Mouse (Mus musculus) forebrain, embryonic 11.5 days (tissue): ENCODE results near the gene Vmn1r233. TPM values are rescaled to one million over a fixed set of nuclear protein-coding genes. Genes with fewer than 3 reads are reported as not detected.

ENCODE experiments used
- ATAC-seq: fragments of 200-750 bp; cut with Nextera tagmentation; replicated peaks from 2 replicates; pipeline ENCODE4 v1.8.0; 2017; ENCODE audit warnings: moderate TSS enrichment; ENCODE audit not compliant: low FRiP score
- DNase-seq: peaks from one replicate; pipeline ENCODE4 v3.0.0-alpha.2; 2017; ENCODE audit warnings: low spot score
- H3K27ac ChIP-seq: fragments of 300-500 bp; sonication (generic); 2 replicates; pipeline ENCODE4 v1.5.1; 2014; ENCODE audit warnings: low read depth, low read length
- H3K27me3 ChIP-seq: fragments of 300-500 bp; sonication (generic); 2 replicates; pipeline ENCODE4 v1.6.1; 2014; ENCODE audit warnings: mild to moderate bottlenecking, low read length, mixed read lengths; ENCODE audit not compliant: control insufficient read depth, insufficient read depth
- H3K36me3 ChIP-seq: fragments of 300-500 bp; sonication (generic); 2 replicates; pipeline ENCODE4 v1.6.1; 2014; ENCODE audit warnings: mild to moderate bottlenecking, low read length, moderate library complexity, mixed read lengths; ENCODE audit not compliant: control insufficient read depth, insufficient read depth
- H3K4me1 ChIP-seq: fragments of 300-500 bp; sonication (generic); replicated peaks from 2 replicates; pipeline ENCODE4 v1.6.1; 2014; ENCODE audit warnings: low read length, mixed read lengths; ENCODE audit not compliant: control insufficient read depth, insufficient read depth
- H3K4me2 ChIP-seq: fragments of 300-500 bp; sonication (generic); 2 replicates; pipeline ENCODE4 v1.6.1; 2014; ENCODE audit warnings: low read depth, mild to moderate bottlenecking, low read length, moderate library complexity, mixed read lengths; ENCODE audit not compliant: severe bottlenecking
- H3K4me3 ChIP-seq: fragments of 300-500 bp; sonication (generic); 2 replicates; pipeline ENCODE4 v1.5.1; 2014; ENCODE audit warnings: low read depth, low read length
- H3K9ac ChIP-seq: fragments of 300-500 bp; sonication (generic); 2 replicates; pipeline ENCODE4 v1.6.1; 2014; ENCODE audit warnings: low read length
- H3K9me3 ChIP-seq: fragments of 300-500 bp; sonication (generic); 2 replicates; pipeline ENCODE4 v1.6.1; 2016; ENCODE audit warnings: low read length, mixed read lengths; ENCODE audit not compliant: control insufficient read depth
- WGBS: fragments of 180-500 bp; shearing (Covaris S2); extraction: QIAGEN DNeasy Blood & Tissue Kit; methylation state at CpG from one replicate; pipeline ENCODE4 v1.1.7; 2014; 5-methylcytosine and 5-hydroxymethylcytosine counted together
- polyA plus RNA-seq: library from polyadenylated mRNA; unstranded; fragments of >200 nt; fragmentation: Nextera tagmentation; extraction: Ambion mirVana; gene quantifications from 2 replicates; pipeline ENCODE4 v1.2.1, GENCODE M21; 2014

The Vmn1r233 gene
- not detected in 2 replicates for polyA plus RNA-seq

GRCm38 (mm10) chr17:20996364-20996763, at the start of gene Vmn1r233:
Gene Vmn1r233, minus strand, starts transcription at chr17:20996464.
- DNase-seq = no peak
- Histone ChIP-seq H3K4me1 (no peaks in the 10 kb centered on the region), H3K27me3 (no peaks in the 10 kb centered on the region), H3K9me3 (no peaks in the 10 kb centered on the region), H3K4me2 (no peak within 1 kb of the TSS), H3K27ac (no peak within 1 kb of the TSS), H3K4me3 (no peak within 1 kb of the TSS), H3K9ac (no peak within 1 kb of the TSS), H3K36me3 (no peaks in the 10 kb centered on the region)
- no peak for ATAC-seq

GRCm38 (mm10) chr17:21018410-21019080, 22.3 kb upstream of the Vmn1r233 start:
- Histone ChIP-seq H3K36me3 (peaks cover 12% of the 10 kb centered on the region; the same call in 1 of the 2 replicates), H3K9ac (no peak overlapping the region), H3K27me3 (no peaks in the 10 kb centered on the region), H3K9me3 (no peaks in the 10 kb centered on the region), H3K4me2 (no peak overlapping the region), H3K4me3 (no peak overlapping the region), H3K27ac (no peak overlapping the region), H3K4me1 (no peaks in the 10 kb centered on the region)
- no peak for ATAC-seq
- 79% methylated on average over 1 of the region's 1 CpGs for WGBS
- no peak for DNase-seq

GRCm38 (mm10) chr17:21009726-21010125, 13.5 kb upstream of the Vmn1r233 start:
- H3K27ac ChIP-seq = no peak overlapping the region
- H3K4me2 ChIP-seq = peak overlapping the region; percentile 58
- ATAC-seq = no peak
- no peaks in the 10 kb centered on the region for H3K27me3 ChIP-seq
- H3K9ac ChIP-seq = peak overlapping the region; percentile 87
- H3K36me3 ChIP-seq = no peaks in the 10 kb centered on the region; the same call in 1 of the 2 replicates
- 24% methylated on average over 1 of the region's 1 CpGs for WGBS
- DNase-seq = no peak
- H3K4me3 ChIP-seq = peak overlapping the region; percentile 77
- H3K9me3 ChIP-seq = no peaks in the 10 kb centered on the region
- no peaks in the 10 kb centered on the region for H3K4me1 ChIP-seq

- Histone ChIP-seq H3K36me3 (no peaks in the 10 kb centered on the region; the same call in 1 of the 2 replicates), H3K4me3 (peak within 1 kb of the TSS; percentile 77), H3K4me1 (no peaks in the 10 kb centered on the region), H3K9ac (peak within 1 kb of the TSS; percentile 87), H3K9me3 (no peaks in the 10 kb centered on the region), H3K27me3 (no peaks in the 10 kb centered on the region), H3K27ac (peak within 1 kb of the TSS; percentile 58), H3K4me2 (peak within 1 kb of the TSS; percentile 58)
- WGBS = 6% methylated on average over 36 of the region's 36 CpGs
- ATAC-seq (peak; percentile 98), DNase-seq (peak; percentile 88)
Measured at GRCm38 (mm10) chr17:21008382-21009331, 12.4 kb upstream of the Vmn1r233 start, which contains the start of gene Zfp160. Gene Zfp160, plus strand, starts transcription at chr17:21008903.

- Histone ChIP-seq H3K27me3 (no peaks in the 10 kb centered on the region), H3K36me3 (no peaks in the 10 kb centered on the region), H3K9me3 (no peaks in the 10 kb centered on the region), H3K4me3 (no peak overlapping the region), H3K27ac (no peak overlapping the region), H3K4me2 (no peak overlapping the region), H3K4me1 (no peaks in the 10 kb centered on the region), H3K9ac (no peak overlapping the region)
- 82% methylated on average over 2 of the region's 2 CpGs for WGBS
- no peak for DNase-seq
- no peak for ATAC-seq
Measured at GRCm38 (mm10) chr17:20993716-20994115, 2.5 kb downstream of the Vmn1r233 start.

GRCm38 (mm10) chr17:20966681-20967080, 29.6 kb downstream of the Vmn1r233 start:
- Histone ChIP-seq H3K4me1 (no peaks in the 10 kb centered on the region), H3K27ac (no peak overlapping the region), H3K4me2 (no peak overlapping the region), H3K36me3 (peaks cover 2% of the 10 kb centered on the region; the same call in 1 of the 2 replicates), H3K4me3 (no peak overlapping the region), H3K27me3 (no peaks in the 10 kb centered on the region), H3K9me3 (no peaks in the 10 kb centered on the region), H3K9ac (no peak overlapping the region)
- ATAC-seq = no peak
- no peak for DNase-seq

GRCm38 (mm10) chr17:20965421-20965820, 30.8 kb downstream of the Vmn1r233 start:
- no peak overlapping the region for H3K4me2 ChIP-seq
- peaks cover 10% of the 10 kb centered on the region; the same call in 1 of the 2 replicates for H3K36me3 ChIP-seq
- H3K9ac ChIP-seq = no peak overlapping the region
- H3K9me3 ChIP-seq = no peaks in the 10 kb centered on the region
- ATAC-seq = no peak
- WGBS = 89% methylated on average over 4 of the region's 4 CpGs
- H3K4me3 ChIP-seq = no peak overlapping the region
- no peak for DNase-seq
- no peaks in the 10 kb centered on the region for H3K4me1 ChIP-seq
- no peaks in the 10 kb centered on the region for H3K27me3 ChIP-seq
- no peak overlapping the region for H3K27ac ChIP-seq

GRCm38 (mm10) chr17:20960386-20960785, 35.9 kb downstream of the Vmn1r233 start:
- ATAC-seq (no peak), DNase-seq (no peak)
- peaks cover 46% of the 10 kb centered on the region for H3K36me3 ChIP-seq
- no peaks in the 10 kb centered on the region for H3K27me3 ChIP-seq
- H3K9me3 ChIP-seq = no peaks in the 10 kb centered on the region
- H3K4me2 ChIP-seq = no peak overlapping the region
- H3K9ac ChIP-seq = no peak overlapping the region
- H3K27ac ChIP-seq = no peak overlapping the region
- no peaks in the 10 kb centered on the region for H3K4me1 ChIP-seq
- H3K4me3 ChIP-seq = no peak overlapping the region
- WGBS = 95% methylated on average over 5 of the region's 5 CpGs
